Mouse (Mus musculus) lung, postnatal 10 days (tissue): ENCODE measurements around the gene Tubb2b.

ENCODE experiments used
- DNase-seq: peaks from one replicate; pipeline ENCODE4 v3.0.0; 2021

Tubb2b gene

GRCm38 (mm10) chr13:34134276-34134675 is 4.0 kb upstream of the Tubb2b start:
- no peak for DNase-seq

- DNase-seq = no peak
These were observed 3.2 kb upstream of the Tubb2b start for GRCm38 (mm10) chr13:34133326-34134071.

- DNase-seq = no peak
These were observed 2.6 kb upstream of the Tubb2b start for GRCm38 (mm10) chr13:34132875-34133274.

- no peak for DNase-seq
These were observed 2.0 kb upstream of the Tubb2b start for GRCm38 (mm10) chr13:34132299-34132698.

- peak; percentile 71 for DNase-seq
These were observed 1.4 kb upstream of the Tubb2b start for GRCm38 (mm10) chr13:34131708-34132060.

GRCm38 (mm10) chr13:34131011-34131707 is 893 bp upstream of the Tubb2b start:
- DNase-seq = peak; percentile 82

GRCm38 (mm10) chr13:34129485-34130225 is 611 bp downstream of the Tubb2b start:
- peak; percentile 44 for DNase-seq

GRCm38 (mm10) chr13:34128276-34129114 is 1.8 kb downstream of the Tubb2b start:
- no peak for DNase-seq

- DNase-seq = no peak
These were observed 4.6 kb downstream of the Tubb2b start for GRCm38 (mm10) chr13:34125711-34126110.

- no peak for DNase-seq
These were observed 9.7 kb downstream of the Tubb2b start for GRCm38 (mm10) chr13:34120536-34120935.

GRCm38 (mm10) chr13:34119406-34119805 is 10.9 kb downstream of the Tubb2b start:
- DNase-seq = no peak

- DNase-seq = no peak
These were observed 11.4 kb downstream of the Tubb2b start for GRCm38 (mm10) chr13:34118816-34119215.

GRCm38 (mm10) chr13:34116508-34116907 is 13.8 kb downstream of the Tubb2b start:
- DNase-seq = no peak

GRCm38 (mm10) chr13:34114654-34115053 is 15.6 kb downstream of the Tubb2b start:
- no peak for DNase-seq

- DNase-seq = no peak
These were observed 17.2 kb downstream of the Tubb2b start for GRCm38 (mm10) chr13:34113086-34113485.

GRCm38 (mm10) chr13:34112369-34113081 is 17.7 kb downstream of the Tubb2b start:
- DNase-seq = peak; percentile 41

- no peak for DNase-seq
These were observed 18.4 kb downstream of the Tubb2b start for GRCm38 (mm10) chr13:34111878-34112277.

GRCm38 (mm10) chr13:34111019-34111418 is 19.2 kb downstream of the Tubb2b start:
- no peak for DNase-seq

- no peak for DNase-seq
These were observed 20.6 kb downstream of the Tubb2b start for GRCm38 (mm10) chr13:34109677-34110058.

- no peak for DNase-seq
These were observed 21.1 kb downstream of the Tubb2b start for GRCm38 (mm10) chr13:34109035-34109676.

- no peak for DNase-seq
These were observed 23.3 kb downstream of the Tubb2b start for GRCm38 (mm10) chr13:34106999-34107398.

- no peak for DNase-seq
These were observed 24.0 kb downstream of the Tubb2b start for GRCm38 (mm10) chr13:34106256-34106655.
